Mouse (Mus musculus) erythroblast, adult 5-6 weeks (primary cell): Measurements from ENCODE around the gene Fgf8. TPM values are rescaled to one million over a fixed set of nuclear protein-coding genes. Genes with fewer than 3 reads are reported as not detected.

ENCODE experiments used
- ATAC-seq: replicated peaks from 2 replicates; pipeline ENCODE4 v1.8.0; 2016; ENCODE audit warnings: moderate number of reproducible peaks, mild to moderate bottlenecking, moderate TSS enrichment, inconsistent platforms; ENCODE audit not compliant: poor library complexity, low FRiP score, severe bottlenecking
- total RNA-seq, 2 experiments: library from RNA; stranded (forward) in 1 of 2; stranded (reverse) in 1 of 2; fragments of 150-400 nt in 1 of 2; fragments of 200-764, 138-1000 nt in 1 of 2; gene quantifications; 2 replicates each; pipeline versions ENCODE4 v1.2.3 to v1.2.4; 2015 to 2017; ENCODE audit warnings: low replicate concordance in 2 of 2

Gene Fgf8
- total RNA-seq, 2 experiments from 2014 or later = not detected

DNA sequence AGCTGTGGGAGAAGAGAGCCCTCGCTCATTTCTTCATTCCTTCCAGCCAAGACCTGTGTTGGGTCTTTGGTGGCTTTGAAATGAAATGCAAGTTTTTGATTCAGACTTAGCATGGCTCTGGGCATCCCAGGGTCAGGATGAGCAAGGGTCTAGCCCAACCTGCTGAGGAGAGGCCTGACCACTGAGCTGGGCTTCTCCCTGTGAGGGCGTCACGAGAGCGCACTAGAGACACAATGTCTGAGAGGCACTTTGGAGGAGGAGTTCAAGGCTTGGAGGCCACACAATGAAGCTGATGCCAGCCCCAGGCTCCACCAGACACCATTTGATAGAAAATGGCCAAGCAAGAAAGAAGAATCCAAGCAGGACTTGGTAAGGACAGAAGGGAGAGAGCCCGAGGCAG lies 8.5 kb downstream of the Fgf8 start:
- ATAC-seq = no peak

DNA sequence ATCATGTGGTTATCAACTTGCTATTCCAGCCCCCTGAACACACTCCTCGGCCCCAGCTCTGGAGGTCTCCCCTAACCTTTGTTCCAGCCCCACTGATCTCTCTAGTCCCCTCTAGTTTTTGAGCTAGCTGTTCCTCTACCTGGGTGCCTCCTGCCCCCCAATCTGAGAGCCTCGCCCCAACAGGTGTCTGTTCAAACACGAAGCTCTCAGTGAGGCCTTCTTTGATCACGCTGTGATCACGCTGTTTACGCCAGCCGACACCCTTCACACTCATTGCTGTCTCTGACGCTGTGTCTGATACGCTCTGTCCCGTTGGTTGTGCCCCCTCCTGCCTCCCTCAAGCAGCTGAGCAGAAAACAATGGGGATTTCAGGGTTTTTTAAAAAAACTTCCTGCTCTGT lies 9.2 kb downstream of the Fgf8 start:
- no peak for ATAC-seq

DNA sequence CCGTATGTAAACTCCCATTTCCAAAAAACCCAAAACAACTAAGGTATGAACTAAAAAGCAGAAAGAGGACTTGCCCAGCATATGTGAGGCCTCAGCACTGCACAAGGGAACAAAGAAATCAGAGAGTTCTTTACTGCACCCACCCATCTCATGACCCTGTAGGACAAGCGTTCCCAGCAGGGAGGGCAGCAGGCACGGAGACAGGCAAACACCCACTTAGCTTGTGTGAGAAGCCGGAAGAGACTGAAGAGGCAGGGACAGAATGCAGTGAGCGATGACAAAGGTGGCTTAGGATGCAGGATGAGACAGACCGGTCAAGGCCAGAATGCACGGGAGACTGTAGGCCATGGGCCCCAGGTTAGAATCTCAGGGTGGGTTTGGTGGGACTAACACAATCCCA lies 11.1 kb downstream of the Fgf8 start:
- ATAC-seq = no peak

DNA sequence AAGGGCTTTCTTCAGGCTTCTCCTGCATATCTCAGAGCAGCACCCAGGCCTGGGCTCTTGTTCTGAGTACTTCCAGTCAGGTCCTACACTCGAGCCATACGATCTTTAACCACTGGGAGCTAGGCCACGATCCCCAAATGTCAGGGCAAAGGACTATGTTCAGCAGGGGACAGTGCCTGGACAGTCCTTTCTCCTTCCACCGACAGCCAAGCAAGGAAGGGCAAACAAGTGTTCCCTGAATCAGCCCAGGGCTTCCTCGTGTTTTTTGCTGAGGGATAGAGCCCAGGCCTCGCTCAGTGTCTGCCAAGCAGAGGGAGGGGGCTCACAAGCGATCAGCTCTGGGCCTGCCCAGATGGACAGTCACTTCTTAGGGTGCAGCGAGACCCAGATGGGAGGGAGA lies 12.7 kb downstream of the Fgf8 start:
- ATAC-seq = no peak

DNA sequence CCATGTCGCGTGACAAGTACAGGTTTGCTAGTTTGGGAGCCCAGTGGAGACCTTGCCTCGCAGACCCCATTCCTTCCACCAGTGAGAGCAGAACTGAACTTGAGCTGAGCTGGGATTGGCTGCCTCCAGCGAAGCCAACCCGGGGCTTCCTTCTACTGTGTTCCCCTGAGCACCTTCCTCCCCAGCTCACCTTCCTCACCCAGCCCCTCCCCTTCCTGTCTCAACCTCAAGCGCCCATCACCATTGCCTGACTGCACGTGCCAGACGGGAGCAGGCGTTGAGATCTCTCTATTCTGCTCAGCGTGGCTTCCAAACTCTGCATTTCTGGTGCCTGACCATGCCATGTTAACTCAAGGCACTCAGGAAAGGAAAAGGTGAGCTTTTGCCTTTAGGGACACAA lies 15.5 kb downstream of the Fgf8 start:
- ATAC-seq = no peak

DNA sequence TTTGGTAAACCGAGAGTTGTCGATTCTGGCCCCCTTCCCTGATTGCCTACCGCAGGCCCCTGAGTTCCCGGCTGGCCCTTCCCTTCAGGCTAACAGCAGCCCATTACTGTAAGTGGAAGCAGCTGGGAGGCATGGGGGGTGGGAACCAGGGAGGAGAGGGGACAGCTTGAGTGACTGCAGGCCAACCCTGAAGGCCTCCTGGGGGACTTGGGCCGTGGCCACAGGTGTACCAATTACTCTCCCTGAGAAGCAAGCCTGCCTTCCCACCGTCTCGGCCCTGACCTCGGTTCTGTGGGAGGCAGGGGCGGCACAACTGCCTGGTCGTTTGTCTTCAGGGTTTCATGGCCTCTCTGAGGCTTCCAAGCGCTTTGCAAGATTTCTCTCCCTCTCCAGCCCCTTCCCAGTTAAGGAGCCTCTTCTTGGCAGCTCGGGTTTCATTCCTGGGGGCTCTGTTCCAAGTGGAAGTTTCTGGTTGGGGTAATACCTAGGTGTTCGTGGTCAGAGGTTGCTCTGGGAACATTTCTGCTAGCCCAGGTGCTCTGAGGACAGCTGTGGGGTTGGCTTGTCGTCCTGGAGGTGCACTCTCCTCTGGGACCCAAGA lies 16.9 kb downstream of the Fgf8 start:
- no peak for ATAC-seq

DNA sequence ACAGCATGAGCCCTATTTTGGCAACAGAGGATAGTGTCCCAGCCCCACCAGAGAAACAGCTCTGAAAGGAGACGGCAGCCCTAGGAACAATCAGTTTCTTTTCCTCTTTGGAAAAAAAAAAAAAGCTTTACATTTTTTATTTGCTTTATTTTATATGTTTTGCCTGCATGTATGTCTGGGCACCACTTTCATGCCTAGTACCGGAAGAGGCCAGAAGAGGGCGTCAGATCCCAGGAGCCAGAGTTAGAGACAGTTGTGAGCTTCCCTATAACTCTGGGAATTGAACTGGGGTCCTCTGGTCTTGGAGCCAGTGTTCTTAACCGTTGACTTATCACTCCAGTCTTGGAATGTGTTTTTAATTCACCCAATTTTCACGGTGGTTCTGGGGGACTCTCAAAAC lies 20.5 kb downstream of the Fgf8 start:
- no peak for ATAC-seq

DNA sequence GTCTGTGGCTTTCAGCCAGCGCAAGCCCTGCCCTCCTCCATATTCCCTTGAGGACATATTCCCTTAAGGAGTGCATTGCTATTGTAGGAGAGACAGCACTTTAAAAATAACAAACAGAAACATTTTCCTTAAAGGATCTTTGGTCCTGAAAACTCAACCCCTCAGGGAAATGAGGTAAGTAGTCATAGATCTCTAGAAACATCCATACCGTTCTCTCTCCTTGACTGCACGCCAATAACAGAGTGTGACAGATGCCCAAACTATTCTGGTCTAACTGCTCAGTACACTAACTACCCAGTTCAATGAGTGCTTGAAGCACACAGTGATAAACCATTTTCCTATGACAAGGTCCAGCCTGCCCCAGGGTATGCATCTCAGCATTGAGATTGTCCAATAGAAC lies 24.4 kb downstream of the Fgf8 start:
- no peak for ATAC-seq

DNA sequence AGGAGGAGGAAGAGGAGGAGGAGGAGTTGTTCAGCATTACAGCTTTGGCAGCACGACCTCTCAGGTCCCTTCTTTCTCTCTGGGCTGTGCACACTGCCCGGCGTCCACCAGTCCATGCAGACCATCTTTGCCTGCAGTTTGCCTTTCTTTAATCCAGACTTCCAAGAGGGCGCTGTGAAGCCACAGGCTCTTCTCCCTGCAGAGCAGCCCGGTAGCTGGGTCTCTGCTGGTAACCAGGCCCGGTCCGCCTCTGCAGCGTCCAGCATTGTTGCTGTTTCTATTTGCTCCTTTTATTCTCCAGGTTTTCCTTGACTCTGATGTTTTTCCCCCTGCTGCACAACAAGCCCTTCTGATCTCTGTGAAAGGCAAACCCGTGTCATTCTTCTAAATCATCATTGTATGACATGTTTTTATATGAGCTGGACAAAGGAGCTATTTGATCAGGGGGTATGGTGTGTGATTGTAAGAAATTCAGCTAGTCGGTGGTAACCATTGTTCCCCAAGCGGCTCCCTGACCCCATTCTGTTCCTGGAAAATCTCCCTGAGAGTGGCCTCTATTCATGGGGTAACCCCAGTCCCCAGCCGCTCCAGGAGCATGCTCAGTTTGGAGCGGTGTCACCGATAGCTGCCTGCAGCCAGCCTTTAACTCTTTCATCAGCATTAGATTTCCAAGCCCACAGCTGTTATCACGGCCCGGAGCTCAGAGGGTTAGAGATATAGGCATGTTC lies 25.1 kb downstream of the Fgf8 start:
- ATAC-seq = no peak

DNA sequence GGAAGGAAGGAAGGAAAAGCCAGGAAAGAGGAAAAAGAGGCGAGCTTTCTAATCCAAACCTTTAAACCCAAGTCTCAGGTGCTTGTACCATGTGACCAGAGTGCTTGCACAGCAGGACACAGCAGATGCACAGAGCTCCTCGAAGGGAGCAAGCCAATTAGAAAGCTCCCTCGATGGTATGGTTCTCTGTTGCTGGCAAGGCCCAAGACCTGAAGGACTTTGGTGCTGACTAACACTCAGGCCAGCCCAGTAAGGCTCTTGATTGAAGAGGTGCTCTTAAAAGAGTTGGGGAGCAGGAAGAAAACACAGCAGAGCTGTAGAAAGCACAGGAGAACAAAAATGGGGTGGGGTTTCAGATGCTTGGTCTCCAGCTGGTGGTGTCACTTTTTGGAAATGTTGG lies 34.0 kb downstream of the Fgf8 start:
- no peak for ATAC-seq

DNA sequence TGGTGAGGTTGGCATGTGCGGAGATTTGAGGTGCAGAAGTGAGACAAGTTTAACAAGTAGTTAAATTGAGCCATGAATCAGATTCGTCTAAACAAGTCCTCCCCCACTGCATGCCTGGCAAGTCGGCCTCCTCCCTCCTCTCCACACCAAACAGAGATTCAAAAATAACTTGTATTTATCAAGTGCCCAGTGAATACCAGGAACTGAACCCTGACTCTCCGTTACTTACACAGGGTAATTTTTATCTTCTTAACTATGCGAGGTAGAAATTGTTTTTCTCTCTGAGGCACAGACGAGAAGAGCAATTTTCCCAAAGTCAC lies 46.5 kb downstream of the Fgf8 start:
- ATAC-seq = no peak

DNA sequence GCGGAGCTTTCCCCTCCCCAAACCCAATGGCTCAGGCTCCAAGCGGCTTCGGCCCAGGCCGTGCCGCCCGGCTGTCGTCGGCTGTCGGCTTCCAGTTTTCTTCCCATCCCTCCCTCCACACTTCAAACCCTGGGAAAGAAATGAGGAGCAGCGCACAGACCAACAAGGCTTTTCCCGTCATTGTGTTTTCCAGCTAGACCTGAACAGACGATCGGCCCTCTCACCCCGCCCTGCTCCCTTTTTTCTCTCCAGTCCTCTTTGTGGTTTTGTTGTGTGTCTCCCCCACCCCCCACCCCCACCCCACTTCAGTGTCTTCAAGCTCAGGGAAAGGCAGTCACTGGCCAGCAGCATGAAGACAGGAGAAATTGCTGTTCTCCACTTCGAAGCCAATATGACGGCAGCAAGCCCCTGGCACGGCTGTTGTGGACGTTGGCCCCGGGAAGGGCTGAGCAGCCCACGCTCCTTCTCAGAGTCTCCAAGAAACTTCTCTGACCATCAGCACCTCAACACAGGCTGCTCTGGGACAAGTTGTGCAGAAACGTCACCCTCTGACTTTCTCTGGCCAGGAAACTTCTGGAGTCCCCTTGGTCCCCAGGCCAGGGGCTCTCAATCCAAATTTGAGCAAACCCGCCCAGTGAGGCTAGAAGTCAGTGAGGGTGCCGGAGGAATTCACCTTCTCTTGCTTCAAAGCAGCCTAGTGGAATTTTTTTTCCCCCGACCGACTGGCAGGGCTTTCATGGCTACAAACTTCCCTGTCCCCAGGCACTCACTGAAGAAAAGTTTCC lies 47.0 kb downstream of the Fgf8 start:
- ATAC-seq = no peak

DNA sequence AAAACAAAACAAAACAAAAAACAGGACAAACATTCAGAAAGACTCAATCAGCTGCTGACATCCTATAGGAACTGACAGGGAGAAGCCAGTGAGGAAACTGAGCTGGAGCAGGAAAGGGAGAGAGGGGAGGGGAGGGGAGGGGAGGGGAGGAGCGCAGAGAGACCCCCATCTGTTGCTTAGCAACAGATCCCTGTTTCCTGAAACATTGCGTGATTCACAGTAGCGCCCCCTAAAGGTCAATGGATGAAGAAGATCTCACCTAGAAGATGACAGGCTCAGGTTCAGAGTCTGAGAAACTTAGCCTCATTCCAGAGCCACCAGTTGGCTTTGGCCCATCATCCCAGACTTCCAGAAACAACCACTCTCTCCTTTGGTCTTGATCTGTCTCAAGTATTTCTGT lies 48.7 kb downstream of the Fgf8 start:
- no peak for ATAC-seq

DNA sequence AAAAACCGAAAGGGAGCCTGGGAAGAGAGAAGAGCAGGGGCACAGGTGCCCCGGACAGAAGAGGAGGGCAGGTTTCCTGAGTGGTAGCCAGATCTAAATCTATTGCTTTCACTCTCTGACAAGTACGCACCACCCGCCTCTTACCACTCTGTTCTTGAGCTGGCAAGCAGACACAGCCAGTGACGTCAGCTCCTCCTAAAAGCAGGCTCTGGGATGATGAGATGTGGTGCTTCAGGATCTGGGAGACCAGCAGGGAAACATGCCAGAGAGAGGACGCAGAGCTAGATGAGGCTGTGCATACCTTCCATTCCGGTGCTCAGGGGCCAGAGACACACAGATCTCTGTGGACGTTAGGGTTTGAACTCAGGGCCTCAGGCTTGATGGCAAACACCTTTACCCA lies 50.5 kb downstream of the Fgf8 start:
- no peak for ATAC-seq

DNA sequence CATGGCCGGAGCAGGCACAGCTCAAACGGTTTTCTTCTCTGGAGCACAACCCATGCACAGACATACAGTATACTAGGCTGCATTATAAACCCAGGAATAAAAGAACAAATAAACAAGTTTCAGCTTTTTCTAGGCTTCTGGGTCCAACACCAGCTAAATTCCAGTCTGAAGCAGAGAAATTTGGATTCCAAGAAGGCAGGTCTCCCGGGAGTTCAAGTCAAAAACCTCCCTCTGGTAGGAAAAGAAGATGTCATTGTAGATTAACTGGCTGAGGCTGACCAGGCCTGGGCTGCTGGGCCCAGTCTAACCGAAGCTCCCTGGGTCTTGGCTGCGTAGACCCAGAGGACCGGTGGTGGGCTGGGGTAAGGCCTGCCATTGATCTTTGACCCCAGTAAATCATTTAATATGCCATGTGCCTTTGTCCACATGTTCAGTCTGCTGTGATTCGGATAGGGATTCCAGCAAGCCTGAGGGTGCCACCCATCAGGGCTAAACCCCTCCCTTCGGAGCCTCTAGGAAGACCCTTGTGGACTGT lies 51.6 kb downstream of the Fgf8 start:
- ATAC-seq = no peak

DNA sequence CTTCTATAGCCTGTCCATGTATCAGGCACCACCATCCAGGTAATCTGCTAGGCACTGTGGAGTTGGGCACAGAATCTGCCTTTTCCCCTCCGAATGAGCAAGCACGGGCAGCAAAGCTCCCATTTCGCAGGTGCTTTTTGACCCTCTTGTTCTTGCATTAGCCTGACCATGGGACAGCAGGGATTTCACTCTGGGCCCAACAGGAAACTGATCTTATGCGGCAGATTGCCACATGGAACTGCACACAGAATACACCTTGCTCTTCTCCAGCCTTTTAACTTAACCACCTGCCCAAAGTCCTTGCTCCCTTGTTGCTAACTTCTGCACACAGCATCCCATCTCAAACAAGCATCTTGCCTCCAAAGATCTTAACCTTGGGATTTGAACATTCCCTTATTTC lies 55.7 kb downstream of the Fgf8 start:
- ATAC-seq = no peak

Other genes with a start within 250 kb of the Fgf8 start
- 1.3 TPM in 1 of 2 replicates, not detected in the other for gene Poll, start 182.4 kb downstream of the Fgf8 start, total RNA-seq (2015; ENCODE audit: low replicate concordance)
- gene Poll, start 182.4 kb downstream of the Fgf8 start, total RNA-seq (2017; ENCODE audit: low replicate concordance) = 1.5 and 2.3 TPM in 2 replicates
- gene Gm17018, start 182.3 kb downstream of the Fgf8 start, total RNA-seq (2015; ENCODE audit: low replicate concordance) = 1.2 and 5.6 TPM in 2 replicates
- 0.68 and 2.5 TPM in 2 replicates for gene Gm17018, start 182.3 kb downstream of the Fgf8 start, total RNA-seq (2017; ENCODE audit: low replicate concordance)
- 8.5 and 27.4 TPM in 2 replicates for gene Fbxw4, start 82.6 kb downstream of the Fgf8 start, total RNA-seq (2015; ENCODE audit: low replicate concordance)
- gene Fbxw4, start 82.6 kb downstream of the Fgf8 start, total RNA-seq (2017; ENCODE audit: low replicate concordance) = 6.0 and 26.9 TPM in 2 replicates
- 11.1 and 12.3 TPM in 2 replicates for gene Npm3, start 6.7 kb upstream of the Fgf8 start, total RNA-seq (2015; ENCODE audit: low replicate concordance)
- 9.4 and 22.3 TPM in 2 replicates for gene Npm3, start 6.7 kb upstream of the Fgf8 start, total RNA-seq (2017; ENCODE audit: low replicate concordance)
- gene Mgea5, start 40.9 kb upstream of the Fgf8 start, total RNA-seq (2015; ENCODE audit: low replicate concordance) = 124 and 142 TPM in 2 replicates
- 257 and 309 TPM in 2 replicates for gene Mgea5, start 40.9 kb upstream of the Fgf8 start, total RNA-seq (2017; ENCODE audit: low replicate concordance)
- gene Kcnip2, start 73.1 kb upstream of the Fgf8 start, total RNA-seq (2015; ENCODE audit: low replicate concordance) = not detected in 2 replicates
- gene Kcnip2, start 73.1 kb upstream of the Fgf8 start, total RNA-seq (2017; ENCODE audit: low replicate concordance) = 0.98 TPM in 1 of 2 replicates, not detected in the other